Mouse (Mus musculus): ENCODE results near the gene Sorbs2.

DNA sequence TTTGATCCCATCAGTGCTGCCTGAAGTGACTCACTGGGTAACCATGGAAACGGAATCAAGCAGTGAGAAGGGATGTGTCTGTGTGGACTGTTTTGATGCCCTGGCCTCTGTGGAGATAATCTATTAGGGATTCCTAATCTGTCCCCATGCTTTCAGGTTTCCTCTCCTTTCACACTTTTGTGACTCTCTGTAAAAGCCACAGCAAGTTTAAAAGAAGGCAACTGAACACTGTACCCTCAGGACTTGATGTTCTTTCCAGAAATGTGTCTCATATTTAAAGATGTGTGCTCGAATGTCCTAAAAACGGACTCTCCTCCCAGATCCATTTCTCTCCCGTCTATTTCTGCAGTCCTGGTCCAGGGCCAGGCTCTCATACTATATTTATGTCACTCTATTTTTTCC, 196.1 kb downstream of the Sorbs2 start:
- no peak for TF ChIP-seq CTCF (IDR thresholded peaks at IDR 0.05; ENCODE audit: low read depth, low read length)
- no peak for TF ChIP-seq POLR2A (IDR thresholded peaks at IDR 0.05; ENCODE audit: borderline replicate concordance, low read depth, low read length)

Data from bone marrow macrophage, adult 2 months (primary cell).